Mouse (Mus musculus): Measurements from ENCODE around the gene Rad51b. TPM values are rescaled to one million over a fixed set of nuclear protein-coding genes. Genes with fewer than 3 reads are reported as not detected.

Gene Rad51b
- polyA plus RNA-seq, 1 experiment from 2014 or later: 4.9 TPM

DNA sequence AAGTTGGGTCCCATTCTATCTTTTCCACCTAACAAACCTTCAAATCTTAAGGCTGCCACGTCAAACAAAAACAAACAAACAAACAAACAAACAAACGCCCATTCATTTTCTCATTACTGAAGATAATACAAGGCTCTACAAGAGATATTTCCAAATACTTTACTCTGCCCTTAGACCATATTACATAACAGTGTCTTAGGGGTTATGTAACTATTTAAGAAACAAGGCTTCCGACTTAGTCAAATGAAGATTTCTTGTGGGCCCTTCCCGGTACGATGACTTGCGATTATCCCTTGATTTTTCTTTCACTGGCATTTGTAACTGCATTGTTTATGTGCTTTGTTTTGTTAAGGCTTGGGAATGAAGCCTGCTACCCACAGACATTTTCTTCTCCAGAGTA, 379.2 kb downstream of the Rad51b start:
- Histone ChIP-seq H3K4me1 (ENCODE audit: control insufficient read depth, insufficient read depth, low read length) (no peaks in the 10 kb centered on the region; the same call in 1 of the 2 replicates), H3K27me3 (ENCODE audit: control insufficient read depth, insufficient read depth, low read length) (no peaks in the 10 kb centered on the region), H3K4me2 (ENCODE audit: low read depth, low read length) (no peak overlapping the region), H3K27ac (replicated peaks; ENCODE audit: low read depth, low read length) (no peak overlapping the region), H3K36me3 (replicated peaks; ENCODE audit: control insufficient read depth, insufficient read depth, low read depth, low read length) (no peaks in the 10 kb centered on the region), H3K9ac (replicated peaks; ENCODE audit: low read length) (no peak overlapping the region; the same call in 1 of the 2 replicates), H3K9me3 (replicated peaks; ENCODE audit: control insufficient read depth, low read length) (no peaks in the 10 kb centered on the region), H3K4me3 (ENCODE audit: low read depth, low read length) (no peak overlapping the region)
- ATAC-seq (replicated peaks; ENCODE audit: insufficient number of reproducible peaks, low FRiP score, low TSS enrichment, low read depth) (no peak), DNase-seq (ENCODE audit: low spot score) (no peak)
- 84% methylated on average over 6 of the region's 6 CpGs for WGBS

GRCm38 (mm10) chr12:79676896-79677295, 379.8 kb downstream of the Rad51b start:
- Histone ChIP-seq H3K9me3 (replicated peaks; ENCODE audit: control insufficient read depth, low read length) (no peaks in the 10 kb centered on the region), H3K4me3 (ENCODE audit: low read depth, low read length) (no peak overlapping the region), H3K4me2 (ENCODE audit: low read depth, low read length) (no peak overlapping the region), H3K36me3 (replicated peaks; ENCODE audit: control insufficient read depth, insufficient read depth, low read depth, low read length) (no peaks in the 10 kb centered on the region), H3K4me1 (ENCODE audit: control insufficient read depth, insufficient read depth, low read length) (no peaks in the 10 kb centered on the region; the same call in 1 of the 2 replicates), H3K27ac (replicated peaks; ENCODE audit: low read depth, low read length) (no peak overlapping the region), H3K27me3 (ENCODE audit: control insufficient read depth, insufficient read depth, low read length) (no peaks in the 10 kb centered on the region), H3K9ac (replicated peaks; ENCODE audit: low read length) (no peak overlapping the region)
- no peak for ATAC-seq (replicated peaks; ENCODE audit: insufficient number of reproducible peaks, low FRiP score, low TSS enrichment, low read depth)
- DNase-seq (ENCODE audit: low spot score): no peak
- WGBS: 82% methylated on average over 5 of the region's 5 CpGs

GRCm38 (mm10) chr12:79679251-79679901, 382.3 kb downstream of the Rad51b start:
- H3K27ac ChIP-seq (replicated peaks; ENCODE audit: low read depth, low read length): no peak overlapping the region
- DNase-seq (ENCODE audit: low spot score): no peak
- H3K9me3 ChIP-seq (replicated peaks; ENCODE audit: control insufficient read depth, low read length): no peaks in the 10 kb centered on the region
- H3K4me3 ChIP-seq (ENCODE audit: low read depth, low read length): no peak overlapping the region
- no peak overlapping the region for H3K9ac ChIP-seq (replicated peaks; ENCODE audit: low read length)
- no peaks in the 10 kb centered on the region for H3K27me3 ChIP-seq (ENCODE audit: control insufficient read depth, insufficient read depth, low read length)
- ATAC-seq (replicated peaks; ENCODE audit: insufficient number of reproducible peaks, low FRiP score, low TSS enrichment, low read depth): no peak
- whole genome bisulfite sequencing: 83% methylated on average over 11 of the region's 11 CpGs
- H3K36me3 ChIP-seq (replicated peaks; ENCODE audit: control insufficient read depth, insufficient read depth, low read depth, low read length): no peaks in the 10 kb centered on the region
- no peaks in the 10 kb centered on the region; the same call in 1 of the 2 replicates for H3K4me1 ChIP-seq (ENCODE audit: control insufficient read depth, insufficient read depth, low read length)
- H3K4me2 ChIP-seq (ENCODE audit: low read depth, low read length): no peak overlapping the region

- H3K9me3 ChIP-seq (replicated peaks; ENCODE audit: control insufficient read depth, low read length): no peaks in the 10 kb centered on the region
- no peak overlapping the region for H3K4me3 ChIP-seq (ENCODE audit: low read depth, low read length)
- no peak overlapping the region for H3K27ac ChIP-seq (replicated peaks; ENCODE audit: low read depth, low read length)
- ATAC-seq (replicated peaks; ENCODE audit: insufficient number of reproducible peaks, low FRiP score, low TSS enrichment, low read depth) (no peak), DNase-seq (ENCODE audit: low spot score) (no peak)
- no peak overlapping the region for H3K9ac ChIP-seq (replicated peaks; ENCODE audit: low read length)
- no peaks in the 10 kb centered on the region for H3K27me3 ChIP-seq (ENCODE audit: control insufficient read depth, insufficient read depth, low read length)
- 68% methylated on average over 9 of the region's 9 CpGs for WGBS
- no peaks in the 10 kb centered on the region; the same call in 1 of the 2 replicates for H3K4me1 ChIP-seq (ENCODE audit: control insufficient read depth, insufficient read depth, low read length)
- no peak overlapping the region for H3K4me2 ChIP-seq (ENCODE audit: low read depth, low read length)
- no peaks in the 10 kb centered on the region for H3K36me3 ChIP-seq (replicated peaks; ENCODE audit: control insufficient read depth, insufficient read depth, low read depth, low read length)
These were observed 383.0 kb downstream of the Rad51b start for GRCm38 (mm10) chr12:79679941-79680697.

DNA sequence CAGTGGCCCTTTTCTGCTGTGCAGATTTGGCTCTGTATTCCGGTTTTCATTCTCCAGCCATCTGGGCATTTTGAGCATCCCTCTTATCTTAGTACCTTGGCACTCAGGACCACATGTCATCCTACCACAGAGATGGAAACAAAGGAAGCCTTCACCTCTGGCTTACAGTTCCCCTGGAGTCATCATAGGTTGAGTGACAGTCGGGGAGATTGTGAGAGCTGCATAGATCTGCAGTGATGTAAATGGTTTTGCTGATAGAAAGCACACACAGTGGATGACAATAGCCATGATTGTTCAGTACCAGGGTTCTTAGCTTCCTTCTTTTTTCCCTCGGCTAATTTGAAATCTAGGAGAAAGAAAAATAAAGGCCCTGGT, 383.6 kb downstream of the Rad51b start:
- Histone ChIP-seq H3K27ac (replicated peaks; ENCODE audit: low read depth, low read length) (no peak overlapping the region), H3K9ac (replicated peaks; ENCODE audit: low read length) (no peak overlapping the region), H3K27me3 (ENCODE audit: control insufficient read depth, insufficient read depth, low read length) (no peaks in the 10 kb centered on the region), H3K4me2 (ENCODE audit: low read depth, low read length) (no peak overlapping the region), H3K4me3 (ENCODE audit: low read depth, low read length) (no peak overlapping the region), H3K4me1 (ENCODE audit: control insufficient read depth, insufficient read depth, low read length) (no peaks in the 10 kb centered on the region; the same call in 1 of the 2 replicates), H3K9me3 (replicated peaks; ENCODE audit: control insufficient read depth, low read length) (no peaks in the 10 kb centered on the region), H3K36me3 (replicated peaks; ENCODE audit: control insufficient read depth, insufficient read depth, low read depth, low read length) (no peaks in the 10 kb centered on the region)
- ATAC-seq (replicated peaks; ENCODE audit: insufficient number of reproducible peaks, low FRiP score, low TSS enrichment, low read depth): no peak
- 31% methylated on average over 3 of the region's 3 CpGs for WGBS
- no peak for DNase-seq (ENCODE audit: low spot score)

GRCm38 (mm10) chr12:79681571-79681970, 384.5 kb downstream of the Rad51b start:
- WGBS: 33% methylated on average over 6 of the region's 6 CpGs
- no peaks in the 10 kb centered on the region for H3K27me3 ChIP-seq (ENCODE audit: control insufficient read depth, insufficient read depth, low read length)
- H3K4me2 ChIP-seq (ENCODE audit: low read depth, low read length): no peak overlapping the region
- H3K36me3 ChIP-seq (replicated peaks; ENCODE audit: control insufficient read depth, insufficient read depth, low read depth, low read length): no peaks in the 10 kb centered on the region
- H3K4me1 ChIP-seq (ENCODE audit: control insufficient read depth, insufficient read depth, low read length): no peaks in the 10 kb centered on the region; the same call in 1 of the 2 replicates
- no peak overlapping the region; the same call in 1 of the 2 replicates for H3K27ac ChIP-seq (replicated peaks; ENCODE audit: low read depth, low read length)
- no peaks in the 10 kb centered on the region for H3K9me3 ChIP-seq (replicated peaks; ENCODE audit: control insufficient read depth, low read length)
- H3K9ac ChIP-seq (replicated peaks; ENCODE audit: low read length): no peak overlapping the region
- H3K4me3 ChIP-seq (ENCODE audit: low read depth, low read length): no peak overlapping the region
- DNase-seq (ENCODE audit: low spot score) (no peak), ATAC-seq (replicated peaks; ENCODE audit: insufficient number of reproducible peaks, low FRiP score, low TSS enrichment, low read depth) (no peak)

GRCm38 (mm10) chr12:79683350-79683749, 386.3 kb downstream of the Rad51b start:
- Histone ChIP-seq H3K27ac (replicated peaks; ENCODE audit: low read depth, low read length) (0 out of 2 replicates have a peak overlapping the region, but pooled peaks have one; percentile 5), H3K36me3 (replicated peaks; ENCODE audit: control insufficient read depth, insufficient read depth, low read depth, low read length) (no peaks in the 10 kb centered on the region), H3K9me3 (replicated peaks; ENCODE audit: control insufficient read depth, low read length) (no peaks in the 10 kb centered on the region), H3K9ac (replicated peaks; ENCODE audit: low read length) (no peak overlapping the region), H3K4me1 (ENCODE audit: control insufficient read depth, insufficient read depth, low read length) (peaks cover 2% of the 10 kb centered on the region; the same call in 1 of the 2 replicates), H3K27me3 (ENCODE audit: control insufficient read depth, insufficient read depth, low read length) (no peaks in the 10 kb centered on the region), H3K4me3 (ENCODE audit: low read depth, low read length) (no peak overlapping the region), H3K4me2 (ENCODE audit: low read depth, low read length) (no peak overlapping the region)
- 14% methylated on average over 3 of the region's 3 CpGs for WGBS
- ATAC-seq (replicated peaks; ENCODE audit: insufficient number of reproducible peaks, low FRiP score, low TSS enrichment, low read depth) (no peak), DNase-seq (ENCODE audit: low spot score) (peak; percentile 84)

- no peak overlapping the region for H3K9ac ChIP-seq (replicated peaks; ENCODE audit: low read length)
- 37% methylated on average over 4 of the region's 4 CpGs for WGBS
- no peak overlapping the region for H3K4me2 ChIP-seq (ENCODE audit: low read depth, low read length)
- H3K4me3 ChIP-seq (ENCODE audit: low read depth, low read length): no peak overlapping the region
- no peaks in the 10 kb centered on the region for H3K27me3 ChIP-seq (ENCODE audit: control insufficient read depth, insufficient read depth, low read length)
- DNase-seq (ENCODE audit: low spot score) (no peak), ATAC-seq (replicated peaks; ENCODE audit: insufficient number of reproducible peaks, low FRiP score, low TSS enrichment, low read depth) (no peak)
- H3K4me1 ChIP-seq (ENCODE audit: control insufficient read depth, insufficient read depth, low read length): peaks cover 2% of the 10 kb centered on the region; the same call in 1 of the 2 replicates
- H3K27ac ChIP-seq (replicated peaks; ENCODE audit: low read depth, low read length): no peak overlapping the region
- no peaks in the 10 kb centered on the region for H3K9me3 ChIP-seq (replicated peaks; ENCODE audit: control insufficient read depth, low read length)
- H3K36me3 ChIP-seq (replicated peaks; ENCODE audit: control insufficient read depth, insufficient read depth, low read depth, low read length): no peaks in the 10 kb centered on the region
These were observed 386.7 kb downstream of the Rad51b start for GRCm38 (mm10) chr12:79683759-79684158.

All from embryonic facial prominence, embryonic 11.5 days (tissue).